Mouse (Mus musculus) CD4-positive naive resting alpha-beta T cell, adult 57 days (primary cell): ENCODE data around the gene Omd. TPM values are rescaled to one million over a fixed set of nuclear protein-coding genes. Genes with fewer than 3 reads are reported as not detected.

Experiments
- total RNA-seq: library from RNA; stranded (reverse); gene quantifications from one replicate; pipeline ENCODE4 v1.2.4, GENCODE M21; 2023

The Omd gene
- 0.27 TPM for total RNA-seq

DNA sequence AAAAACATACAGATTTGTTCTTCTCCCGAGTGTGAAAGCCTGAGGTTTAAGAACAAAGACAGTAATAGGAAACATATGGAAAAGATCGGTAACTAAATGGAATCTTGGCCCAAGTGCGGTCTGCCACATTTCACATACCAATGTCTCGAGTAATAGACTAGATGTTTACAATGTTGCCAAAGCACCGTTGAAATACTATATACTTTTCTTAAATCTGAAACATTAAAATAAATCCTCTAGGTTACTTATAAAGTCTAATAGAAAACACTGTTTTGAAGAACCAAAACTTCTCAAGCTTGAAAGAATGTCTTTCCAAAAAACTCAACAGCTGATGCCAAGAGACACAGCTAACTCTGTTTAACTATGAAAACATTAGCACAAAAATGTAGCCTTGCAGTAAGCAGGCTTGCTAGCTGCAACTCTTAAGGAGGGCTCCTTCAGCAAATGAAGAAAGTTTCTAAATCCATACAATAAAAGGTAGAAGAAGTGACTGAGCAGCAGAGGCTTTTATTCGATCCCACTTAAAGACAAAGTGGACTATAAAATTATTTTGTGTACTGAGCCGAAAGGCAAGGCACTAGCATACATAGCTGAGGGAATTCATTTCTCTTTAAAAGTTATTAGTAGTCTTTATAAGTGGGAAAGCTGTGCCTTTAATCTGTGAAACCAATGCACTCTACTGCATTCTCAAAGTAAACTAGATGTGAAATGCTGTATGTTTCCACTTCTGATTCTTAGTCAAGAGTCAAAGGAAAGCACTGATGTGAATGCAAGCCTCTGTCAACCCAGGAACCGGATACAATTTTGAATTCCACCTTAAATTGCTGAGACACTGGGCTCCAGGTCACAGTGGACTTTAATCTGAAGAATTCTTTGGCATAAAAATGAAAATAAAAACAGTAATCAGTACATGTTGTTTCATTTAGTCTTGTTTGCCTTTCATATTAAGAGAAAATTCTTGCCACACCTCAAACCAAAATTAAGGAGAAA, at the start of gene Omd:
Gene Omd (plus strand): TSS at position 922 of the 990 bp plus-strand sequence.

DNA sequence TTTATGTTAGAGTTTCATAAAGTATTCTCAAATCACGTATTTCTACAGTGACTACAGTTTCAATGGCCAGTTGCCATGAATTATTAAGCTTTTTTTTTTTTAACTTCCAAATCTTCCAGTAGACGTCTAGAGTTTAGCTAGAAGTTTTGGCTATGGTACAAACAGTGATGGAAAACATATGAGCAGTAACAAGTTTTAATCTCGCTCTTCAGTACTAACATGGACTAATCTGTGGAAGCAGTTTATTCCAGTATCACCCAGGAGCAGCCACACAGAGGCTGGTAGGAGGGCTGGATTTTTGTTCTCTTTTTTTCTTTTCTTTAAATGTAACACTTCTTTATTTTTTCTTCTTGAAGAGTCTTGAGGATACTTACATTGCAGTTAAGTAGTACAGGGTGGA, 38.0 kb upstream of the Omd start, which contains the start of gene Aspn:
Gene Aspn (plus strand): TSS at position 165 of the 400 bp plus-strand sequence.

DNA sequence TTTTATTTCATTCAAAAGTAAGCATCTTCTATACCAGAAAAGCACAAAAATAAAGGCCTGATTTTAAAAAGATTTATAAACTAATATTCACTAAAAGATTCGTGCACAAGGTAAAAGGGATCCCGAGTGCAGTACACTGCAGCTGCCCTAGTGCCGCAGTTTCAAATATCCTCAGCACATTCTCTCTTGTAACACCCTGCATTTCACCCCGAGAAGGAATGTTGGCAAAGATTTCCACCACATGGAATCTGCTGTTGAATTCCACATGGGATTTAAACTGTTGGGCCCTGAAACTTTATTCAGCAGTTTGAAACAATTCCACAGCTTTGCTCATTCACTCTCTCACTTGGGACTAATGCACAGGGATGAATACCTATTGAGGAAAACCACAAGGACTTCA, 25.5 kb downstream of the Omd start, which contains the start of gene Ogn:
Gene Ogn (plus strand): TSS at position 333 of the 400 bp plus-strand sequence.

Other genes with a start within 250 kb of the Omd start
- gene Bicd2, start 240.9 kb upstream of the Omd start, total RNA-seq, result 29.6 TPM
- gene Ippk, start 161.2 kb upstream of the Omd start, total RNA-seq, result 14.4 TPM
- gene Tes3-ps, start 89.1 kb upstream of the Omd start, total RNA-seq, result 0.86 TPM
- gene Ecm2, start 77.7 kb upstream of the Omd start, total RNA-seq, result not detected
- not detected for gene Aspn, start 38.0 kb upstream of the Omd start, total RNA-seq
- 1.6 TPM for gene Ogn, start 25.6 kb downstream of the Omd start, total RNA-seq
- gene Cenpp, start 70.3 kb downstream of the Omd start, total RNA-seq, result 1.0 TPM
- 49.7 TPM for gene Nol8, start 70.6 kb downstream of the Omd start, total RNA-seq
- 86.9 TPM for gene Iars, start 99.6 kb downstream of the Omd start, total RNA-seq
- not detected for gene Gm30302, start 216.5 kb downstream of the Omd start, total RNA-seq